Mouse (Mus musculus) retina, postnatal 1 day (tissue): ENCODE results near the gene Gm4778.
"Not testable (repeated sequence)": the region's sequence is repeated elsewhere in the genome, so short reads cannot be mapped to it uniquely, and the experiment has no call there.

Experiments
- DNase-seq: peaks from one replicate; pipeline ENCODE4 v3.0.0-alpha.2; 2012

The Gm4778 gene

GRCm38 (mm10) chr3:94263736-94264135, at the start of gene Gm4778:
Gene Gm4778, plus strand, starts transcription at chr3:94264036.
- DNase-seq = not testable (repeated sequence)

DNA sequence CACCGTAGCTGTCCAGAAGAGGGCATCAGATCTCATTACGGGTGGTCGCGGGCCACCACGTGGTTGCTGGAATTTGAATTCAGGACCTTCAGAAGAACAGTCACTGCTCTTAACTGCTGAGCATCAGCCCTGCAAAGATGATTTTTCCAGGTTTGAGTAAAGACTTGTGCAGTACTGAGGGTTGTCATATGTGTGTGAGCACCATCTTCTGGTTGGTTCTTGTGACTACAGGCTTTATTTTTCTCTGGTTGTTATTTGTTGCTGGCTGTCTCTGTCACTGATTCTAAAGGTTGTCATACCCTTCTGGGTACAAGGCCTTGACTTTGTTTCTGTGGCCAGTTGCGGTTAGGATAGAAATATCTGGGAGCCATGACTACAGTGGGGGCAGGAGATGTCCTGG, 3.2 kb upstream of the Gm4778 start:
- DNase-seq = peak; percentile 36

DNA sequence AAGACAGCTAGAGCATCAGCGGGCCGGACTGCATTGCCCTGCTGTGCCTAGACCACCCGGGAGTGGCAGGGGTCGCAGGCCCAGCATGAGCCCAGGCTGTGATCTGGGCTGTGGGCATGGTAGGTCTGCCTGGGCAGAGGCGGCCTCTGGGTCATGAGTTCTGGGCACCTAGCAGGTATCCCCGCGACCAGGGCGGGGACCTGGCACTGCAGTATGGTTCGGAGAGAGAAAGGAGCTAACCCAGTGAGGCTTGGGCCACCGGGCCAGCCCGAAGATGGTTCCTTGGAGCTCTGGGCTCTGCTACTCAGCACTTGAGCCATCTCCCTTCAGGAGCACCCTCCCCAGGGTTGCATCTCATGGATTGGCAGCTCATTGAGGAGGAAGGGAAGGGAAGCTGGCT, 12.2 kb downstream of the Gm4778 start:
- DNase-seq = no peak

GRCm38 (mm10) chr3:94305457-94305856, 41.6 kb downstream of the Gm4778 start:
- DNase-seq = no peak

GRCm38 (mm10) chr3:94306975-94307374, 43.1 kb downstream of the Gm4778 start:
- no peak for DNase-seq

DNA sequence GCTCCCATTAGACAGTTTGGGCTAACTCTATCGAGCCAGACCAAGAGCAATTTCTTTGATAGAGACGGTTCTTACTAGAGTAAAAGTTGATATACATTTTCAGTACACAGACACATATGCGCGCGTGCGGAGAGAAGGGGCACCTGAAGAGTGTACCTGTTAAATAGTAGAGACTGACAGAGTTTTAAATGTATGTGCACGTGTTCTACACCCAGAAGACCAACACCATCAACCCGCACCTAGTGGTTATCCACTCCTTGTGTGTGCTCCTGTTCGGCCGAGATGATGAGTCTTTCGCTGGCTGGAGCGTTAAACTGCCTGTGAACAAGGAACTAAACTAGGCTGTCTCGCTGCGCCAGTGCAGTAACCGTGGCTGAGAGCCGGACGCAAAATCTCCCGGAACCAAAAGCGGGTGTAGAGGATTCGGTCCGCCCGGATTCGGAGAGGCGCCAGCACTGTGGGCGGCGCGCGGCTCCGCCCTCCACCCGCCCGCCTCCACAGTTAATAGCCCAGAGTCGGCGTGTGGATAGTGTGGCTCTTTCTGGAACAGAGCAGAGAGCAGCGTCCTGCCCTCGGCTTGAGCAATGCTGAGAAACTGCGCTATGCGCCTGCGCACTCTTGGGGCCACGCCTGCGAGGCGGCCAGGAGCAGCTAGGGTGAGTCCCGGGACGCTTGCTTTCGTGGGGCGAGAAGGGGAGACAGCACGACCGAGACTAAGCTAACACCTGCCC, 46.0 kb downstream of the Gm4778 start, which contains the start of gene Them4:
Gene Them4 (plus strand): TSS at position 457 of the 731 bp plus-strand sequence.
- DNase-seq = peak; percentile 94

DNA sequence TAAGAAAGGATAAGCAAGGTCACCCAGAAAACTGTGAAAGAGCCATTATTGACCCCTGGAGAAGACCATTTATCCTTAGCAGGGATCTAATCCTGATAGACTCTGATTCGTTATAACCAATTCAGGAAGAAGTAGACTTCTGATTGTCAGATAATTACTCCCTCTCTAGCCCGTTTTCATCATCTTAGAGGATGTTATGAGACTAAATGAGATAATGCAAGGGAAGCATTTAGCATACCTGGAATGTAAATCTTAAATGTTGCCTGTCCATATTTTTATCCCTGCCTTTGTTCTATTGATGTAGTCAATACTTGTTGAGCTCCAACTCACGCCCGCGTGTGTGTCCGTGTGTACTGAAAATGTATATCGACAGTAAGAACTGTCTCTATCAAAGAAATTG, 46.7 kb downstream of the Gm4778 start:
- no peak for DNase-seq

DNA sequence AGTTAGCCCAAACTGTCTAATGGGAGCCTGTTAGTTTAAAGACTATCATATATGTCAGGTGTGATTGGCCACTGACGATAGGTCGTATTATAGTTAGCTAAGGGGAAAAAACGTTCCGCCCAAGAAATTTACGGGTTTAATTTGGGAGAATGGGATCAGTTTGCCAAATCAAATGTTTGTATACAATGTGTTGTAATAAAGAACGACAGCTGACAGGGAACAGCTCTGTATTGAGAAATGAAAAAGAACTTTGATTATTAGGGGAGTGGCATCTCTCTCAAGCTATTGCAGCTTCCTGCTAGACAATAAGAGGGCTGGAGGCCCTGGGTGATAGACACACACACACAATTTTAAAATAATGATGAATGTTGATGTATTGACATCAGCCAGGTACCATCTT, 47.1 kb downstream of the Gm4778 start:
- no peak for DNase-seq

DNA sequence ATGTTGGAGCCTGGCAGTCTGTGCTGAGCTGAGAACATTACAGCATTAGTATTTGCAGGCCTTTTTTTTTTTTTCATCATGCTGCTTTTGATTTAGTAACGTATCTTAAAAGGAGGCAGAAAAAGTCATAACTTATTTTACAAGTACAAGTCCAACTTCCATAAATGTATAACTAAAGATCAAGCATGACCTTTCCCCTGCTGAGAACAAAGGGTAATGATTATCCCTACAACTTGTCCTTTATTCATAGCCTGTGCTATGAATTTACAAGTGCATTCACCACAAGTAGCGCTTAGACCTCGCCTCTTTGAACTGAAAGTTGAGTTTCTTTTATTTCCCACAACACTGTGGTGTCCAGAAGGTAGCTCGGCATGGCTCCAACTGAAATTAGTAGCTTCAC, 47.5 kb downstream of the Gm4778 start:
- DNase-seq = no peak
